Mouse (Mus musculus) gastrocnemius, adult 2 months (tissue): ENCODE results near the gene Fgf12. TPM values are rescaled to one million over a fixed set of nuclear protein-coding genes. Genes with fewer than 3 reads are reported as not detected.

Experiments
- DNase-seq: peaks from one replicate; pipeline ENCODE4 v3.0.0; 2022
- H3K27ac ChIP-seq: fragments of 200-600 bp; 2 replicates; pipeline ENCODE4 v1.8.1; 2022; ENCODE audit warnings: mild to moderate bottlenecking
- H3K4me3 ChIP-seq: fragments of 200-600 bp; 2 replicates; pipeline ENCODE4 v1.8.1; 2022; ENCODE audit warnings: mild to moderate bottlenecking, moderate library complexity
- CTCF ChIP-seq: fragments of 200-600 bp; IDR thresholded peaks from 2 replicates; pipeline ENCODE4 v1.8.1; 2022; ENCODE audit warnings: antibody characterized with exemption, mild to moderate bottlenecking, moderate library complexity
- intact Hi-C: fragments of 180-260 bp; cut with DNase I; formaldehyde crosslinking; loops from one replicate; pipeline ENCODE4 v1.15.1; 2025
- microRNA-seq: library from miRNA; unstranded; fragments of <30 nt; microRNA quantifications from one replicate; pipeline ENCODE4 v1.2.0, GENCODE M21; 2021
- total RNA-seq, 2 experiments: library from RNA; stranded (reverse); gene quantifications; 2 replicates each; pipeline ENCODE4 v1.2.3; 2021

Fgf12 gene
- total RNA-seq, 2 experiments from 2014 or later: not detected

DNA sequence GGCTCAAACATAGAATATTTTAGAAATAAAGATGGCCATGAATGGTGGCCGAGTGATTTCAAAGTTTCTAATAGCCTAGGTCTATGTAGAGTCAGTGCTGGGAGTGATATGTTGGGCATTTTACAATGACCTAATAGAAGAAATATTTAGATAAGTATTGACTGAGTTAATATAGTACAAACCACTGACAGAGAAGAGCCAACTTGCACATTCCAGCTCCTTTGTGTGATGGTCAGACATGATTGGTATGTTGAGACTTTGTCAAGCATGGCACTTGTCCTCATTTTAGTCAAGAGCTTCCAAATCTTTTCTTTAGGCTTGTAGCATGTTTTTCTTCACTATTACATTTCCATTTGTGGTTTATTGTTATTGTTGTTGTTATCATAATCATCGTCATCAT lies 596.4 kb downstream of the Fgf12 start:
- no peak for DNase-seq
- TF ChIP-seq CTCF: no peak
- no peak overlapping the region for H3K4me3 ChIP-seq
- H3K27ac ChIP-seq: no peak overlapping the region
- intact Hi-C loops: no loop called here

DNA sequence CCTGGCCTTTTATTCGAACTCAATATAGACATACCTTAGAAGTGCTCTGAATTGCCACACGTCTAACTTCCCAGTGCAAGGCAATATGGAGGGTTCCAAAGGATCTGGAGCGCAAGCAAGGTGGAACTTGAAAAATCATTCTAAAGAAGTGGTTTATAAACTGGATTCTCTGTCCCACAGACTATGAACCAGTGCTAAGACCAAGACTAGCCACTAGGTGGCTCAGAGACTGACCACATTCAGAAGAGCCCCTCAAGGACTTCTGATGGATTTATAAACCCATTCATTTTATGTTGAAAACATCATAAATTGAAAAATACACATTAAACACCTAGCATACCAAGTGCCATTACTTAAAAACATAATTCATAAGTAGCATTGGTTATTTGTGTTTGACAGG lies 611.9 kb downstream of the Fgf12 start:
- no peak overlapping the region for H3K4me3 ChIP-seq
- TF ChIP-seq CTCF: peak; percentile 49
- no peak overlapping the region for H3K27ac ChIP-seq
- DNase-seq: no peak
- intact Hi-C loops: loop anchor here (5.0 kb wide), 1 partner anchor 351 kb away; no protein-coding TSS in a partner anchor

DNA sequence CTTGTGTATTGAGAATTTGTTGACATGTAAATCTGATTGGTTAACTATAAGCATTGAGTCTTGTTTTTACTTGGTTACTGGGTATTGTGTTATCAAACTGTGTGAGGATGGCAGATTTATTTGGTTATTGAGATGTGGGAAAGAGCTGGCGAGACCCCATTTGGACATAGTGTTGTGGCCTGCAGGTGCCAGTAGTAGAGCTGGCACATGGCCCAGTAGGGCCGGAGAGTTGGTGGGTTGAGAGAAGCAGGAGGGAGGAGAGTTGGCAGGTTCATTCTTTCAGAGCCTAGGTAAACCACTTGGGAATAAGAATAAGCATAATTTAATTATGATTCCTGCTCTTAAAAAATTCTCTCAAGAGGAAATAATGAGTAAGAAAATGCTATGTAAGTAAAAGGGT lies 625.9 kb downstream of the Fgf12 start:
- no peak overlapping the region for H3K27ac ChIP-seq
- no peak for DNase-seq
- intact Hi-C loops: no loop called here
- H3K4me3 ChIP-seq: no peak overlapping the region
- no peak for TF ChIP-seq CTCF

Small RNA genes lying within 50 kb of the gene (microRNA-seq; reads per million reads assigned to microRNA genes)
- not detected for gene Mir690

Other genes starting within 250 kb of the Fgf12 start
- 1 to 10 TPM; 7.2 to 9.6 TPM for gene Mb21d2, start 176.6 kb upstream of the Fgf12 start, total RNA-seq